Mouse (Mus musculus) heart, embryonic 13.5 days (tissue): ENCODE results near the gene Unc13c. TPM values are rescaled to one million over a fixed set of nuclear protein-coding genes. Genes with fewer than 3 reads are reported as not detected.

ENCODE experiments used
- ATAC-seq: fragments of 200-750 bp; cut with Nextera tagmentation; 2 replicates; pipeline ENCODE4 v1.8.0; 2017; ENCODE audit warnings: moderate TSS enrichment; ENCODE audit not compliant: insufficient number of reproducible peaks, low FRiP score, low TSS enrichment; ENCODE audit errors: extremely low read depth
- H3K27ac ChIP-seq: fragments of 300-500 bp; sonication (generic); replicated peaks from 2 replicates; pipeline ENCODE4 v1.5.1; 2015; ENCODE audit warnings: moderate library complexity, mild to moderate bottlenecking, inconsistent platforms
- H3K27me3 ChIP-seq: fragments of 300-500 bp; sonication (generic); replicated peaks from 2 replicates; pipeline ENCODE4 v1.6.1; 2015; ENCODE audit warnings: mild to moderate bottlenecking, inconsistent platforms
- H3K36me3 ChIP-seq: fragments of 300-500 bp; sonication (generic); 2 replicates; pipeline ENCODE4 v1.6.1; 2015; ENCODE audit warnings: mild to moderate bottlenecking, inconsistent platforms
- H3K4me1 ChIP-seq: fragments of 300-500 bp; sonication (generic); 2 replicates; pipeline ENCODE4 v1.6.1; 2015; ENCODE audit warnings: inconsistent platforms
- H3K4me2 ChIP-seq: fragments of 300-500 bp; sonication (generic); 2 replicates; pipeline ENCODE4 v1.6.1; 2015; ENCODE audit warnings: inconsistent platforms, mild to moderate bottlenecking, moderate library complexity
- H3K4me3 ChIP-seq: fragments of 300-500 bp; sonication (generic); 2 replicates; pipeline ENCODE4 v1.5.1; 2015; ENCODE audit warnings: moderate library complexity, mild to moderate bottlenecking, inconsistent platforms
- H3K9ac ChIP-seq: fragments of 300-500 bp; sonication (generic); 2 replicates; pipeline ENCODE4 v1.6.1; 2015; ENCODE audit warnings: inconsistent platforms, mild to moderate bottlenecking, moderate library complexity
- H3K9me3 ChIP-seq: fragments of 300-500 bp; sonication (generic); 2 replicates; pipeline ENCODE4 v1.6.1; 2016; ENCODE audit warnings: inconsistent platforms
- WGBS: fragments of 180-500 bp; shearing (Covaris S2); methylation state at CpG from one replicate; pipeline ENCODE4 v1.1.7; 2015; ENCODE audit warnings: mixed read lengths; 5-methylcytosine and 5-hydroxymethylcytosine counted together
- polyA plus RNA-seq: library from polyadenylated mRNA; unstranded; fragments of >200 nt; fragmentation: Nextera tagmentation; extraction: Ambion mirVana; gene quantifications from 2 replicates; pipeline ENCODE4 v1.2.1, GENCODE M21; 2015

The Unc13c gene
- polyA plus RNA-seq, 1 experiment from 2014 or later: 2.2 TPM

GRCm38 (mm10) chr9:73951586-73951985 lies 17.2 kb downstream of the Unc13c start:
- Histone ChIP-seq H3K27me3 (no peaks in the 10 kb centered on the region), H3K36me3 (0 out of 2 replicates have a peak, but pooled peaks cover 4% of the 10 kb centered on the region), H3K4me2 (no peak overlapping the region), H3K4me1 (peaks cover 10% of the 10 kb centered on the region), H3K4me3 (no peak overlapping the region), H3K9ac (no peak overlapping the region), H3K9me3 (no peaks in the 10 kb centered on the region), H3K27ac (no peak overlapping the region)
- WGBS: 74% methylated on average over 4 of the region's 4 CpGs
- no peak for ATAC-seq

- WGBS: 35% methylated on average over 4 of the region's 4 CpGs
- H3K4me1 ChIP-seq: peaks cover 12% of the 10 kb centered on the region
- H3K27ac ChIP-seq: 0 out of 2 replicates have a peak overlapping the region, but pooled peaks have one; percentile 8
- no peak overlapping the region for H3K9ac ChIP-seq
- H3K4me2 ChIP-seq: no peak overlapping the region
- no peaks in the 10 kb centered on the region for H3K9me3 ChIP-seq
- H3K4me3 ChIP-seq: no peak overlapping the region
- no peak for ATAC-seq
- no peaks in the 10 kb centered on the region for H3K27me3 ChIP-seq
- peaks cover 27% of the 10 kb centered on the region for H3K36me3 ChIP-seq
These were observed 33.9 kb downstream of the Unc13c start for GRCm38 (mm10) chr9:73934844-73935243.

- Histone ChIP-seq H3K4me2 (no peak overlapping the region), H3K9ac (no peak overlapping the region), H3K36me3 (peaks cover 27% of the 10 kb centered on the region), H3K27ac (no peak overlapping the region), H3K9me3 (no peaks in the 10 kb centered on the region), H3K4me1 (peaks cover 12% of the 10 kb centered on the region), H3K27me3 (no peaks in the 10 kb centered on the region), H3K4me3 (no peak overlapping the region)
- 84% methylated on average over 9 of the region's 9 CpGs for WGBS
- ATAC-seq: no peak
These were observed 36.8 kb downstream of the Unc13c start for GRCm38 (mm10) chr9:73931988-73932387.

- Histone ChIP-seq H3K4me3 (no peak overlapping the region), H3K36me3 (peaks cover 16% of the 10 kb centered on the region), H3K27ac (no peak overlapping the region), H3K27me3 (no peaks in the 10 kb centered on the region), H3K9ac (no peak overlapping the region), H3K4me1 (peaks cover 6% of the 10 kb centered on the region), H3K9me3 (no peaks in the 10 kb centered on the region), H3K4me2 (no peak overlapping the region)
- no peak for ATAC-seq
- WGBS: 71% methylated on average over 2 of the region's 2 CpGs
These were observed 41.5 kb downstream of the Unc13c start for GRCm38 (mm10) chr9:73927276-73927675.

- 59% methylated on average over 11 of the region's 11 CpGs for WGBS
- Histone ChIP-seq H3K27ac (no peak overlapping the region), H3K4me3 (no peak overlapping the region), H3K36me3 (no peaks in the 10 kb centered on the region), H3K4me2 (no peak overlapping the region), H3K27me3 (no peaks in the 10 kb centered on the region), H3K9me3 (no peaks in the 10 kb centered on the region), H3K9ac (no peak overlapping the region), H3K4me1 (peaks cover 9% of the 10 kb centered on the region)
- ATAC-seq: no peak
These were observed 46.2 kb downstream of the Unc13c start for GRCm38 (mm10) chr9:73922449-73923115.

GRCm38 (mm10) chr9:73905959-73906358 lies 62.8 kb downstream of the Unc13c start:
- WGBS: 67% methylated on average over 4 of the region's 4 CpGs
- no peak overlapping the region for H3K4me3 ChIP-seq
- H3K27ac ChIP-seq: no peak overlapping the region
- no peak for ATAC-seq
- peaks cover 6% of the 10 kb centered on the region; the same call in 1 of the 2 replicates for H3K9me3 ChIP-seq
- H3K4me1 ChIP-seq: no peaks in the 10 kb centered on the region
- peaks cover 5% of the 10 kb centered on the region for H3K36me3 ChIP-seq
- no peaks in the 10 kb centered on the region for H3K27me3 ChIP-seq
- H3K9ac ChIP-seq: no peak overlapping the region
- no peak overlapping the region for H3K4me2 ChIP-seq

- no peaks in the 10 kb centered on the region for H3K36me3 ChIP-seq
- H3K27me3 ChIP-seq: no peaks in the 10 kb centered on the region
- H3K9me3 ChIP-seq: peaks cover 4% of the 10 kb centered on the region
- H3K9ac ChIP-seq: no peak overlapping the region
- no peaks in the 10 kb centered on the region for H3K4me1 ChIP-seq
- no peak overlapping the region for H3K27ac ChIP-seq
- no peak for ATAC-seq
- WGBS: 62% methylated on average over 3 of the region's 3 CpGs
- no peak overlapping the region for H3K4me2 ChIP-seq
- no peak overlapping the region for H3K4me3 ChIP-seq
These were observed 70.2 kb downstream of the Unc13c start for GRCm38 (mm10) chr9:73898516-73898915.

- no peaks in the 10 kb centered on the region for H3K4me1 ChIP-seq
- ATAC-seq: no peak
- no peak overlapping the region for H3K9ac ChIP-seq
- H3K4me3 ChIP-seq: no peak overlapping the region
- WGBS: 73% methylated on average over 3 of the region's 3 CpGs
- no peak overlapping the region for H3K4me2 ChIP-seq
- no peak overlapping the region for H3K27ac ChIP-seq
- H3K9me3 ChIP-seq: peaks cover 4% of the 10 kb centered on the region
- no peaks in the 10 kb centered on the region for H3K27me3 ChIP-seq
- H3K36me3 ChIP-seq: no peaks in the 10 kb centered on the region
These were observed 72.6 kb downstream of the Unc13c start for GRCm38 (mm10) chr9:73896210-73896609.

GRCm38 (mm10) chr9:73883587-73883986 lies 85.2 kb downstream of the Unc13c start:
- Histone ChIP-seq H3K4me2 (no peak overlapping the region), H3K4me1 (no peaks in the 10 kb centered on the region), H3K27me3 (no peaks in the 10 kb centered on the region), H3K9me3 (peaks cover 11% of the 10 kb centered on the region; the same call in 1 of the 2 replicates), H3K9ac (no peak overlapping the region), H3K27ac (no peak overlapping the region), H3K4me3 (no peak overlapping the region), H3K36me3 (no peaks in the 10 kb centered on the region)
- ATAC-seq: no peak
- WGBS: 60% methylated on average over 1 of the region's 1 CpGs

- peaks cover 11% of the 10 kb centered on the region; the same call in 1 of the 2 replicates for H3K9me3 ChIP-seq
- no peak overlapping the region for H3K9ac ChIP-seq
- no peak overlapping the region for H3K4me3 ChIP-seq
- 67% methylated on average over 1 of the region's 1 CpGs for WGBS
- no peak for ATAC-seq
- no peak overlapping the region for H3K4me2 ChIP-seq
- no peaks in the 10 kb centered on the region for H3K4me1 ChIP-seq
- H3K27me3 ChIP-seq: no peaks in the 10 kb centered on the region
- no peak overlapping the region for H3K27ac ChIP-seq
- H3K36me3 ChIP-seq: no peaks in the 10 kb centered on the region
These were observed 85.6 kb downstream of the Unc13c start for GRCm38 (mm10) chr9:73883143-73883542.

- peaks cover 11% of the 10 kb centered on the region; the same call in 1 of the 2 replicates for H3K9me3 ChIP-seq
- H3K36me3 ChIP-seq: no peaks in the 10 kb centered on the region
- no peak overlapping the region for H3K4me3 ChIP-seq
- no peaks in the 10 kb centered on the region for H3K4me1 ChIP-seq
- no peaks in the 10 kb centered on the region for H3K27me3 ChIP-seq
- no peak overlapping the region for H3K9ac ChIP-seq
- H3K4me2 ChIP-seq: no peak overlapping the region
- no peak overlapping the region for H3K27ac ChIP-seq
- ATAC-seq: no peak
- 83% methylated on average over 5 of the region's 5 CpGs for WGBS
These were observed 86.3 kb downstream of the Unc13c start for GRCm38 (mm10) chr9:73882393-73882919.
